Comparison of ENCODE assay signal across 14 mouse cellular contexts in the genomic region with DNA sequence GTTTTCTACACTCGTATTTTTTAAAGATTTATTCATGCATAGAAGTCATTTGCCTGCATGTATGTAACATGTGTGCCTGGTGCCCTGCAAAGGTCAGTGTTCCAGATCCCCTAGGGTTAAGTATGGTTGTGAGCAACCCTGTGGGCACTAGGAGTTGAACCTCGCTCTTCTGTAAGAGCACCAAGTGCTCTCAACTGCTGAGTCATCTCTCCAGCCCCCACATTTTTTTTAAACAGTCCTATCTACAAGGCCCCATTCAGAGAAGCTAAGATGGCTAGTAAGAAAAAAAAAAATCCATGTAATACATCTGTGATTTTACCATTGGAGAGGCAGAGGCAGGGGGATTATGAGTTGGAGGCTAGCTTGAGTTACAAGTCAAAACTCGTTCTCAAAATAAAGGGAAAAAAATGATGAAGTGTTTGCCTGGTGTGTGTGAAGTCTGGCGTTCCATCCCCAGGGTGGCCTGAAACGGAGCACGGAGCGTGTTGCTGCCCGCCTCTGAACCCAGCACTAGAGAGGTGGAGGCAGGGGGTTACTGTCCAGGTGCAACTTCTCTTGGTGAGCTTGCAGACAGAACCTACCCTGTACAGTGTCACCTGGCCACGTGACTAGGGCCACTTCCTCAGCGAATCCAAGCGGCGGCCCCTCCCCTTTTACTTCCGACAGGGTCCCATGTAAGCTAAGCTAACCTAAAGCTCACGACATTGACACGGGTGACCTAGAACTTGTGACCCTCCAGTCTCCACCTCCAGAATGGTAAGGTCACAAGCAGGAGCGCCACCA. TPM values are rescaled to one million over a fixed set of nuclear protein-coding genes. Genes with fewer than 3 reads are reported as not detected.
DNase-seq lines count a peak whose midpoint lies in the region; ATAC-seq lines count a peak whose summit lies in the region.
"Had no signal": no experiment of that assay in that cellular context is flagged by ENCODE, and none has a peak within 500 bp of the region (broad histone marks: within the 10 kb centered on the region; RNA-seq: fewer than 3 reads in every experiment).

No protein-coding gene starts in this region.

- no peaks in the 10 kb centered on the region for H3K9me3 ChIP-seq in lung, embryonic 16.5 days (ENCODE audit: control insufficient read depth, low read length)
- no peaks in the 10 kb centered on the region for H3K9me3 ChIP-seq in liver, embryonic 12.5 days (replicated peaks)
- no peaks in the 10 kb centered on the region for H3K9me3 ChIP-seq in forebrain, embryonic 11.5 days (ENCODE audit: control insufficient read depth, low read length)
- no peaks in the 10 kb centered on the region for H3K9me3 ChIP-seq in midbrain, embryonic 16.5 days (replicated peaks; ENCODE audit: control insufficient read depth, low read length, poor library complexity, severe bottlenecking)
- H3K9me3 ChIP-seq: hindbrain, embryonic 15.5 days; neural tube, embryonic 12.5 days had no signal

- no peak for DNase-seq in lung, adult 18-20 months
- DNase-seq in ES-CJ7 (ENCODE audit: low read depth, low spot score): peak; percentile 86
- DNase-seq in thymus, postnatal 0 days (ENCODE audit: low spot score): peak; percentile 75
- DNase-seq in forebrain, embryonic 11.5 days (ENCODE audit: low spot score): no peak
- DNase-seq in cerebellum, adult 18-20 months: no peak
- DNase-seq: gastrocnemius, adult 2 months; layer of hippocampus, adult 9-11 months had no signal

- peaks cover 4% of the 10 kb centered on the region; the same call in 1 of the 2 replicates for H3K4me1 ChIP-seq in lung, embryonic 16.5 days (replicated peaks; ENCODE audit: control insufficient read depth, insufficient read depth, low read length)
- H3K4me1 ChIP-seq in liver, embryonic 12.5 days: peaks cover 93% of the 10 kb centered on the region
- H3K4me1 ChIP-seq in forebrain, embryonic 11.5 days (replicated peaks; ENCODE audit: control insufficient read depth, insufficient read depth, low read length): 0 out of 2 replicates have a peak, but pooled peaks cover 2% of the 10 kb centered on the region
- no peaks in the 10 kb centered on the region for H3K4me1 ChIP-seq in midbrain, embryonic 16.5 days (ENCODE audit: control insufficient read depth, insufficient read depth, low read length)

- 48% methylated on average over 16 of the region's 16 CpGs for WGBS in lung, embryonic 16.5 days
- WGBS in liver, embryonic 12.5 days (ENCODE audit: insufficient replicate concordance): 39% methylated on average over 16 of the region's 16 CpGs
- WGBS in forebrain, embryonic 11.5 days: 82% methylated on average over 16 of the region's 16 CpGs
- WGBS in midbrain, embryonic 16.5 days: 82% methylated on average over 16 of the region's 16 CpGs

- no peaks in the 10 kb centered on the region for H3K36me3 ChIP-seq in lung, embryonic 16.5 days (ENCODE audit: control insufficient read depth, insufficient read depth, low read length)
- H3K36me3 ChIP-seq in liver, embryonic 12.5 days: no peaks in the 10 kb centered on the region
- H3K36me3 ChIP-seq in forebrain, embryonic 11.5 days (ENCODE audit: control insufficient read depth, insufficient read depth, low read length): no peaks in the 10 kb centered on the region
- no peaks in the 10 kb centered on the region for H3K36me3 ChIP-seq in midbrain, embryonic 16.5 days (ENCODE audit: control insufficient read depth, insufficient read depth, low read length)
- H3K36me3 ChIP-seq: hindbrain, embryonic 15.5 days; neural tube, embryonic 12.5 days had no signal

- H3K9ac ChIP-seq in lung, embryonic 16.5 days (ENCODE audit: low read length): no peak overlapping the region
- H3K9ac ChIP-seq in liver, embryonic 12.5 days: peak overlapping the region; percentile 29; the same call in 1 of the 2 replicates
- H3K9ac ChIP-seq in forebrain, embryonic 11.5 days (ENCODE audit: low read length): no peak overlapping the region
- H3K9ac ChIP-seq in midbrain, embryonic 16.5 days (ENCODE audit: low read depth, low read length): no peak overlapping the region
- H3K9ac ChIP-seq: hindbrain, embryonic 15.5 days; neural tube, embryonic 12.5 days had no signal

- no peak overlapping the region for H3K27ac ChIP-seq in lung, embryonic 16.5 days (ENCODE audit: low read length)
- peak overlapping the region; percentile 76 for H3K27ac ChIP-seq in liver, embryonic 12.5 days
- H3K27ac ChIP-seq in forebrain, embryonic 11.5 days (ENCODE audit: low read depth, low read length): no peak overlapping the region
- H3K27ac ChIP-seq in midbrain, embryonic 16.5 days (ENCODE audit: low read length): no peak overlapping the region
- H3K27ac ChIP-seq: gastrocnemius, adult 2 months; hindbrain, embryonic 15.5 days; neural tube, embryonic 12.5 days had no signal

- no peak overlapping the region for H3K4me2 ChIP-seq in lung, embryonic 16.5 days (ENCODE audit: low read depth, low read length)
- peak overlapping the region; percentile 61 for H3K4me2 ChIP-seq in liver, embryonic 12.5 days
- no peak overlapping the region for H3K4me2 ChIP-seq in forebrain, embryonic 11.5 days (ENCODE audit: low read depth, low read length, severe bottlenecking)
- H3K4me2 ChIP-seq in midbrain, embryonic 16.5 days (ENCODE audit: low read length): no peak overlapping the region
- H3K4me2 ChIP-seq: hindbrain, embryonic 15.5 days; neural tube, embryonic 12.5 days had no signal

- no peak overlapping the region for H3K4me3 ChIP-seq in lung, embryonic 16.5 days (ENCODE audit: low read length)
- H3K4me3 ChIP-seq in liver, embryonic 12.5 days: peak overlapping the region; percentile 27
- H3K4me3 ChIP-seq in forebrain, embryonic 11.5 days (ENCODE audit: low read depth, low read length): no peak overlapping the region
- no peak overlapping the region for H3K4me3 ChIP-seq in midbrain, embryonic 16.5 days (ENCODE audit: low read depth, low read length)
- H3K4me3 ChIP-seq: gastrocnemius, adult 2 months; hindbrain, embryonic 15.5 days; neural tube, embryonic 12.5 days had no signal

- ATAC-seq in lung, embryonic 16.5 days (ENCODE audit: low read depth): peak; percentile 20; the same call in 1 of the 2 replicates
- ATAC-seq in liver, embryonic 12.5 days: peak; percentile 78
- ATAC-seq in forebrain, embryonic 11.5 days (replicated peaks; ENCODE audit: low FRiP score): no peak
- ATAC-seq in midbrain, embryonic 16.5 days: no peak

- no peaks in the 10 kb centered on the region for H3K27me3 ChIP-seq in lung, embryonic 16.5 days (ENCODE audit: control insufficient read depth, insufficient read depth, low read depth, low read length)
- no peaks in the 10 kb centered on the region for H3K27me3 ChIP-seq in liver, embryonic 12.5 days (replicated peaks)
- H3K27me3 ChIP-seq in forebrain, embryonic 11.5 days (ENCODE audit: control insufficient read depth, insufficient read depth, low read length): no peaks in the 10 kb centered on the region
- H3K27me3 ChIP-seq in midbrain, embryonic 16.5 days (ENCODE audit: control insufficient read depth, insufficient read depth, low read depth, low read length): no peaks in the 10 kb centered on the region

RNA-seq across cellular contexts. Expression of gene Rcc2, which starts 10.3 kb away (rescaled TPM):
- polyA plus RNA-seq in lung, embryonic 16.5 days (2015; fragmentation: Nextera tagmentation; extraction: Ambion mirVana): 21.9 and 22.4 TPM in 2 replicates
- 100 and 102 TPM in 2 replicates for polyA plus RNA-seq in liver, embryonic 12.5 days (2016; fragmentation: Nextera tagmentation; extraction: Ambion mirVana)
- 68.4 and 77.4 TPM in 2 replicates for polyA plus RNA-seq in thymus, postnatal 0 days (2015; fragmentation: Nextera tagmentation; extraction: Ambion mirVana)
- polyA plus RNA-seq in forebrain, embryonic 11.5 days (2014; fragmentation: Nextera tagmentation; extraction: Ambion mirVana): 91.6 and 100 TPM in 2 replicates
- polyA plus RNA-seq in midbrain, embryonic 16.5 days (2015; fragmentation: Nextera tagmentation; extraction: Ambion mirVana): 9.7 and 11.5 TPM in 2 replicates

RNA-seq across cellular contexts. Expression of gene Arhgef10l, which starts 24.3 kb away (rescaled TPM):
- 15.5 and 15.8 TPM in 2 replicates for polyA plus RNA-seq in lung, embryonic 16.5 days (2015; fragmentation: Nextera tagmentation; extraction: Ambion mirVana)
- 3.5 and 3.7 TPM in 2 replicates for polyA plus RNA-seq in liver, embryonic 12.5 days (2016; fragmentation: Nextera tagmentation; extraction: Ambion mirVana)
- polyA plus RNA-seq in thymus, postnatal 0 days (2015; fragmentation: Nextera tagmentation; extraction: Ambion mirVana): 12.5 and 16.3 TPM in 2 replicates
- polyA plus RNA-seq in forebrain, embryonic 11.5 days (2014; fragmentation: Nextera tagmentation; extraction: Ambion mirVana): 23.3 and 23.6 TPM in 2 replicates
- polyA plus RNA-seq in midbrain, embryonic 16.5 days (2015; fragmentation: Nextera tagmentation; extraction: Ambion mirVana): 24.5 and 27.8 TPM in 2 replicates

RNA-seq across cellular contexts. Expression of gene Padi6, which starts 52.4 kb away (rescaled TPM):
- not detected in 2 replicates for polyA plus RNA-seq in lung, embryonic 16.5 days (2015; fragmentation: Nextera tagmentation; extraction: Ambion mirVana)
- not detected in 2 replicates for polyA plus RNA-seq in liver, embryonic 12.5 days (2016; fragmentation: Nextera tagmentation; extraction: Ambion mirVana)
- 0.46 and 0.77 TPM in 2 replicates for polyA plus RNA-seq in thymus, postnatal 0 days (2015; fragmentation: Nextera tagmentation; extraction: Ambion mirVana)
- polyA plus RNA-seq in forebrain, embryonic 11.5 days (2014; fragmentation: Nextera tagmentation; extraction: Ambion mirVana): 0.08 TPM in 1 of 2 replicates, not detected in the other
- not detected in 2 replicates for polyA plus RNA-seq in midbrain, embryonic 16.5 days (2015; fragmentation: Nextera tagmentation; extraction: Ambion mirVana)
- polyA plus RNA-seq: embryonic facial prominence, embryonic 14.5 days; hindbrain, embryonic 15.5 days; liver, adult 2 months; neural tube, embryonic 12.5 days had no signal

Comparison
In these comparisons a context has a peak if more than half of its experiments do, and no peak if none do; other contexts are left out.
1. ATAC-seq: peak in lung, embryonic 16.5 days (single experiment) and liver, embryonic 12.5 days (single experiment); none in forebrain, embryonic 11.5 days (single experiment) and midbrain, embryonic 16.5 days (single experiment).
2. DNase-seq: peak in ES-CJ7 (single experiment) and thymus, postnatal 0 days (single experiment); none in lung, adult 18-20 months (0 of 2), forebrain, embryonic 11.5 days (single experiment) and cerebellum, adult 18-20 months (0 of 2).